Mouse (Mus musculus) left cerebral cortex, adult 2 months (tissue): ENCODE results near the gene C9. TPM values are rescaled to one million over a fixed set of nuclear protein-coding genes. Genes with fewer than 3 reads are reported as not detected.

Experiments used
- DNase-seq, 2 experiments: peaks; one replicate each; pipeline ENCODE4 v3.0.0; 2021 to 2022; ENCODE audit warnings: low spot score in 2 of 2, mixed read lengths in 1 of 2; ENCODE audit errors: extremely low spot score in 1 of 2
- H3K27ac ChIP-seq: fragments of 200-600 bp; 2 replicates; pipeline ENCODE4 v1.8.1; 2022
- H3K4me3 ChIP-seq: fragments of 200-600 bp; 2 replicates; pipeline ENCODE4 v1.8.1; 2022
- CTCF ChIP-seq: fragments of 200-600 bp; IDR thresholded peaks from 2 replicates; pipeline ENCODE4 v1.8.1; 2022; ENCODE audit warnings: antibody characterized with exemption, mild to moderate bottlenecking, moderate library complexity
- intact Hi-C: fragments of 180-260 bp; cut with DNase I; formaldehyde crosslinking; loops from one replicate; pipeline ENCODE4 v1.15.1; 2025
- total RNA-seq, 2 experiments: library from RNA; stranded (reverse); gene quantifications; 2 replicates each; pipeline ENCODE4 v1.2.3; 2021

The C9 gene
- total RNA-seq, 2 experiments from 2014 or later = not detected

- Histone ChIP-seq H3K4me3 (no peak overlapping the region), H3K27ac (no peak overlapping the region)
- intact Hi-C loops = no loop called here
- DNase-seq = no peak
- no peak for TF ChIP-seq CTCF
Observed at GRCm38 (mm10) chr15:6498396-6499070, 53.4 kb downstream of the C9 start.

- no peak for DNase-seq
- Histone ChIP-seq H3K27ac (no peak overlapping the region), H3K4me3 (no peak overlapping the region)
- peak; percentile 29 for TF ChIP-seq CTCF
- intact Hi-C loops = loop anchor here (2.0 to 5.0 kb wide), 2 partner anchors 70 to 122 kb away; no protein-coding TSS in a partner anchor
Observed at GRCm38 (mm10) chr15:6500787-6501186, 55.7 kb downstream of the C9 start.

GRCm38 (mm10) chr15:6517525-6517924, 72.4 kb downstream of the C9 start:
- H3K4me3 ChIP-seq = no peak overlapping the region
- TF ChIP-seq CTCF = no peak
- H3K27ac ChIP-seq = no peak overlapping the region; the same call in 1 of the 2 replicates
- no peak for DNase-seq
- intact Hi-C loops = no loop called here

GRCm38 (mm10) chr15:6519417-6520255, 74.5 kb downstream of the C9 start:
- TF ChIP-seq CTCF = no peak
- intact Hi-C loops = no loop called here
- no peak for DNase-seq

GRCm38 (mm10) chr15:6520505-6521155, 75.5 kb downstream of the C9 start:
- no peak for TF ChIP-seq CTCF
- H3K4me3 ChIP-seq = no peak overlapping the region
- intact Hi-C loops = no loop called here
- H3K27ac ChIP-seq = no peak overlapping the region
- no peak for DNase-seq

More at GRCm38 (mm10) chr15:6519417-6520255, 74.5 kb downstream of the C9 start:
- H3K27ac ChIP-seq = no peak overlapping the region
- no peak overlapping the region for H3K4me3 ChIP-seq

- DNase-seq = no peak
- intact Hi-C loops = no loop called here
- no peak for TF ChIP-seq CTCF
Observed at GRCm38 (mm10) chr15:6522653-6523167, 77.6 kb downstream of the C9 start, which contains the start of gene Fyb. TSS of gene Fyb (plus strand) at chr15:6522853.

DNA sequence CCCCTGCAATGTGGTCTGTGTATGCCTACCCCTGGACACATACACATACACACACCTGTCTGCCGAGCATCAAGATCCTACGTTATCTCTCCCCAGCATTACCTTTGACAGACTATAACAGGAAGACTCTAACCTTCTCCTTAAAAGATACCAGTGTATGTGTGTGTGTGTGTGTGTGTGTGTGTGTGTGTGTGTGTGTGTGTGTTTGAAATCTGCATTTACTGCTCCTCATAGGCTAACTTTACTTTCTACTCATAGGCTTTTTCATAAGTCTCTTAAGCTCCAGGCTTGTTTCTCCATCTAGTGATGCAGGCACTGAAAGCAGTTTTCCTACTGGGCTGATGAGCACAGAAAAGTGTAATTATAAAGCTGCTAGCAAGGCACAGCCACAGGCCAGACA, 79.7 kb downstream of the C9 start:
- TF ChIP-seq CTCF = no peak
- no peak for DNase-seq
- intact Hi-C loops = no loop called here
- H3K4me3 ChIP-seq = no peak overlapping the region
- H3K27ac ChIP-seq = no peak overlapping the region

More at GRCm38 (mm10) chr15:6522653-6523167, 77.6 kb downstream of the C9 start, which contains the start of gene Fyb:
- Histone ChIP-seq H3K27ac (no peak within 1 kb of the TSS), H3K4me3 (no peak within 1 kb of the TSS)

GRCm38 (mm10) chr15:6525386-6525785, 80.3 kb downstream of the C9 start:
- Histone ChIP-seq H3K4me3 (no peak overlapping the region), H3K27ac (no peak overlapping the region)
- no peak for DNase-seq
- no peak for TF ChIP-seq CTCF
- intact Hi-C loops = no loop called here

GRCm38 (mm10) chr15:6533858-6534343, 88.8 kb downstream of the C9 start:
- no peak for DNase-seq
- Histone ChIP-seq H3K4me3 (no peak overlapping the region), H3K27ac (no peak overlapping the region)
- TF ChIP-seq CTCF = no peak
- intact Hi-C loops = no loop called here

GRCm38 (mm10) chr15:6534592-6534991, 89.5 kb downstream of the C9 start:
- intact Hi-C loops = no loop called here
- H3K27ac ChIP-seq = no peak overlapping the region
- no peak overlapping the region for H3K4me3 ChIP-seq
- DNase-seq = no peak
- TF ChIP-seq CTCF = no peak

DNA sequence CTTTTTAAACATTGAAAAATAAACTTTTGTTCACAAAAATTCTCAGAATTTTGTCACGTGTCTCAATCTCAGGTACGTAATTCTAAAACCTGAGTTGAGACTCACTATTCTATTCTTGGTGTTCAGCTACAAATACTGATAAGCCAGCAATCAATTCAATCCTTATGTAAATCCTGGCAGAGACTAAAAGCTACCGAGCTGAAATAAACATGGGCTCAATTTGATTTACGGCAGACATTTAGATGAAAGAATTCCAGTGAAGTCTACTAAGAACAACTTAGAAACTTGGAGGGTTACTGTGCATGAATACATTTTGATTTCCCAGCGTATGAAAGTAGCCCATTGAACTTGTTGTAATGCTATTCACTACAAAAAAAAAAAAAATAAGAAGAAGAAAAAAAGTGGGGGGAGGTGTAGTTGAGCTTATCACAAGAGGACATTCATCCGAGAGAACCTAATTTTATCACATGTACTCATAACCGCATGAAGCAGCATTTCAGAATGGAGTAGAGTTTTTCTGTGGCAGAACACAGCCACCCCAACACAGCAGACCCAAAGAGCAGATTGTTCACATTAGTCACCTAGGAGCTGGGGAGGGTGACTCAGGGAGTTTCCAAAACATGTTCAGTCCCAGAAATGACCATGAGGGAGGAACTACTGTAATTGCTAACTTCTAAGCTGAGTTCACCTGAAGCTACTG, 94.7 kb downstream of the C9 start:
- TF ChIP-seq CTCF = no peak
- intact Hi-C loops = no loop called here
- no peak for DNase-seq
- H3K27ac ChIP-seq = no peak overlapping the region
- no peak overlapping the region for H3K4me3 ChIP-seq

Other genes starting within 250 kb of the C9 start
- gene Dab2, start 145.5 kb upstream of the C9 start, total RNA-seq = 10 to 100 TPM in 1 of 2 experiments, 1 to 10 TPM in 1; 9.9 to 13.9 TPM
- gene Fyb, start 77.5 kb downstream of the C9 start, total RNA-seq = 1 to 10 TPM; 9.2 to 9.9 TPM